Mouse (Mus musculus) megakaryocyte, embryonic 14.5 days (primary cell): ENCODE measurements around the gene Ush2a.

Source experiments
- FLI1 ChIP-seq: IDR thresholded peaks from 2 replicates; pipeline ENCODE4 v1.6.1; 2012; ENCODE audit warnings: low read length, inconsistent platforms, mixed read lengths
- GATA1 ChIP-seq: IDR thresholded peaks from 3 replicates; pipeline ENCODE4 v1.6.1; 2012; ENCODE audit warnings: mixed read lengths, low read length, inconsistent platforms, borderline replicate concordance

DNA sequence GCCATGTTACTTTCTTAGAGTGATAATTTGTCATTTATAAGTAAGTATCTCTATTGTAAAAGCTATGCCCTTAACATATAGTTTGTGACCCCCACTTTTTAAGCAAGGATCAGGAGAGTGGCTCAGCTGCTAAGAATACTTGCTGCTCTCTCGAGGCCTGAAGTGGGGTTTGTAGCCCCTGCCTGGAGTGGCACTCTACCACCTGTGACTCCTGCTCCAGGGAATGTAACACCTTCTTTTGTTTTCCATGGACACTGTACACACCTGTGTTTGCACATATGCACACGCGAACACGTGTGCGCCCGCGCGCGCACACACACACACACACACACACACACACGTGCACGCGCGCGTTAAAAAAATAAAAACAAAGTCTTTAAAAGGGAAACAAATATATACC lies 424.5 kb downstream of the Ush2a start:
- no peak for TF ChIP-seq FLI1
- TF ChIP-seq GATA1, result no peak
